Comparison of ENCODE assay signal across 11 mouse cellular contexts in the genomic region with DNA sequence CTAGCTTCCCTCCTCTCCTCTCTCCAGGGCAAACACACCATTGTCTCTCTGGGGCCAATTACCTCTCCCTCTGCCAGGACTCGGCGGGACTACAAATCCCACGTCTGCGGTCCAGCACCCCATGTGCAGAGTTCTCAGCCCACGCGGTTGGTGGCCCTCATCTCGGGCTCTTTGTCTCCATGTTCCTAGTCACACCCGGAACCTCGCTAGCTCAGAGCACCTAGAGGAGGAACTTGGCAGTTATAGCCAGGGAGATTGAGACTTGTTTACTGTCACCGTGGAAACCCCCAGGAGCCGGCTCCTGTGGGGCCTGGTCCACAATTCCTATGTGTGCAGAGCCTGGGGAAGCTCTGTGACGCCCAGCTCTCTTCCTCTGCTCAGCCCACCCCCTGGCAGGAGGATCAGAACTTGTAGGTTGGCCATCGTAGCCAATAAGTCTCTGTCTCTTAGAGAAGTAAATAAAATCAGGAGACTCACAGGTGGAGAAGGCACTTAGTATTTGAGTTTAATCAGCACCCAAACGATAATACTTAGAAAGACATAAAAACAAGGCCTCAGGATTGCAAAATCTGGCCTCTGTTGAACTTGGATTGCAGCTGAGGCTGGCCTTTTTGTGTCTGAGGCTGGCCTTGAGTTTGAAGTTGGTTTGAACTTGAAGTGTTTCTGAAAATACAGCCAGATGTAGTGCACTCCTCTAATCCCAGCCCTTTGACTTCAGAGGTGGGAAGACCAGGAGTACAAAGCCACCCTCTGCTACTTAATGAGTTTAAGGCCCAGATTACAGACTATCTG. TPM values are rescaled to one million over a fixed set of nuclear protein-coding genes. Genes with fewer than 3 reads are reported as not detected.
DNase-seq lines count a peak whose midpoint lies in the region; ATAC-seq and TF ChIP-seq lines count a peak whose summit lies in the region.
"Had no signal": no experiment of that assay in that cellular context is flagged by ENCODE, and none has a peak within 500 bp of the region (broad histone marks: within the 10 kb centered on the region; RNA-seq: fewer than 3 reads in every experiment).

No protein-coding gene starts in this region.

- ATAC-seq in intestine, postnatal 0 days = peak; percentile 73
- ATAC-seq in stomach, embryonic 15.5 days (ENCODE audit: insufficient read depth, low FRiP score, low read depth) = peak; percentile 63; the same call in 1 of the 2 replicates
- ATAC-seq in midbrain, postnatal 0 days (ENCODE audit: low FRiP score) = no peak
- ATAC-seq: Patski had no signal

- H3K9me3 ChIP-seq in intestine, postnatal 0 days (ENCODE audit: control insufficient read depth) = no peaks in the 10 kb centered on the region
- H3K9me3 ChIP-seq in stomach, embryonic 15.5 days = no peaks in the 10 kb centered on the region
- no peaks in the 10 kb centered on the region for H3K9me3 ChIP-seq in midbrain, postnatal 0 days (ENCODE audit: low read length)

- TF ChIP-seq CTCF in intestine, postnatal 0 days (IDR thresholded peaks at IDR 0.05; ENCODE audit: low read depth) = no peak
- TF ChIP-seq CTCF in midbrain, postnatal 0 days (IDR thresholded peaks at IDR 0.05) = no peak

- peak overlapping the region; percentile 25 for H3K4me2 ChIP-seq in intestine, postnatal 0 days (replicated peaks; ENCODE audit: low read depth)
- H3K4me2 ChIP-seq in stomach, embryonic 15.5 days = peak overlapping the region; percentile 34
- H3K4me2 ChIP-seq in midbrain, postnatal 0 days (ENCODE audit: low read depth, low read length, poor library complexity, severe bottlenecking) = no peak overlapping the region

- no peak overlapping the region for H3K27ac ChIP-seq in intestine, postnatal 0 days (ENCODE audit: low read depth, low read length)
- H3K27ac ChIP-seq in stomach, embryonic 15.5 days = no peak overlapping the region
- no peak overlapping the region for H3K27ac ChIP-seq in midbrain, postnatal 0 days (ENCODE audit: low read depth, low read length)
- H3K27ac ChIP-seq: left cerebral cortex, adult 2 months had no signal

- H3K9ac ChIP-seq in intestine, postnatal 0 days (ENCODE audit: low read depth, low read length) = no peak overlapping the region
- H3K9ac ChIP-seq in stomach, embryonic 15.5 days = no peak overlapping the region
- H3K9ac ChIP-seq in midbrain, postnatal 0 days (replicated peaks; ENCODE audit: low read length, poor library complexity, severe bottlenecking) = no peak overlapping the region

- H3K4me3 ChIP-seq in intestine, postnatal 0 days (ENCODE audit: low read depth, low read length) = no peak overlapping the region
- H3K4me3 ChIP-seq in stomach, embryonic 15.5 days (replicated peaks) = no peak overlapping the region
- no peak overlapping the region for H3K4me3 ChIP-seq in midbrain, postnatal 0 days (ENCODE audit: low read depth, low read length)
- H3K4me3 ChIP-seq: left cerebral cortex, adult 2 months had no signal

- peak; percentile 24 for DNase-seq in ovary, postnatal 36 days (ENCODE audit: low spot score)
- no peak for DNase-seq in ovary, postnatal 14 days (ENCODE audit: low spot score)
- peak; percentile 80 for DNase-seq in R1 (ENCODE audit: low read depth, low spot score)
- DNase-seq in urinary bladder, postnatal 10 days (ENCODE audit: low spot score) = no peak
- DNase-seq in midbrain, postnatal 0 days (ENCODE audit: low spot score) = no peak
- DNase-seq in right cerebral cortex, postnatal 25 days = no peak
- DNase-seq: gastrocnemius, postnatal 25 days had no signal

- no peaks in the 10 kb centered on the region for H3K4me1 ChIP-seq in intestine, postnatal 0 days (replicated peaks; ENCODE audit: control insufficient read depth, insufficient read depth, low read length)
- H3K4me1 ChIP-seq in stomach, embryonic 15.5 days = no peaks in the 10 kb centered on the region
- H3K4me1 ChIP-seq in midbrain, postnatal 0 days (ENCODE audit: insufficient read depth, low read length) = no peaks in the 10 kb centered on the region

- no peaks in the 10 kb centered on the region for H3K36me3 ChIP-seq in intestine, postnatal 0 days (ENCODE audit: control insufficient read depth, insufficient read depth)
- H3K36me3 ChIP-seq in stomach, embryonic 15.5 days = no peaks in the 10 kb centered on the region
- no peaks in the 10 kb centered on the region for H3K36me3 ChIP-seq in midbrain, postnatal 0 days (ENCODE audit: insufficient read depth, low read length)

- no peaks in the 10 kb centered on the region for H3K27me3 ChIP-seq in intestine, postnatal 0 days (replicated peaks; ENCODE audit: control insufficient read depth, insufficient read depth, low read length)
- no peaks in the 10 kb centered on the region for H3K27me3 ChIP-seq in stomach, embryonic 15.5 days (replicated peaks)
- H3K27me3 ChIP-seq in midbrain, postnatal 0 days (ENCODE audit: insufficient read depth, low read length) = no peaks in the 10 kb centered on the region
- H3K27me3 ChIP-seq: Patski had no signal

- WGBS in intestine, postnatal 0 days = 37% methylated on average over 14 of the region's 14 CpGs
- 48% methylated on average over 14 of the region's 14 CpGs for WGBS in stomach, embryonic 15.5 days
- 62% methylated on average over 14 of the region's 14 CpGs for whole genome bisulfite sequencing in midbrain, postnatal 0 days

RNA-seq across cellular contexts. Expression of a gene that starts 8.6 kb away (rescaled TPM):
- polyA plus RNA-seq in intestine, postnatal 0 days (2015; fragmentation: Nextera tagmentation; extraction: Ambion mirVana) = 340 and 353 TPM in 2 replicates
- polyA plus RNA-seq in stomach, embryonic 15.5 days (2015; fragmentation: Nextera tagmentation; extraction: Ambion mirVana) = 705 and 736 TPM in 2 replicates
- 154 and 159 TPM in 2 replicates for total RNA-seq in midbrain, postnatal 0 days (2014; rRNA removed)
- polyA plus RNA-seq in midbrain, postnatal 0 days (2015; fragmentation: Nextera tagmentation; extraction: Ambion mirVana) = 173 and 183 TPM in 2 replicates

RNA-seq across cellular contexts. Expression of a gene that starts 29.7 kb away (rescaled TPM):
- polyA plus RNA-seq in intestine, postnatal 0 days (2015; fragmentation: Nextera tagmentation; extraction: Ambion mirVana) = 2.9 and 3.1 TPM in 2 replicates
- polyA plus RNA-seq in stomach, embryonic 15.5 days (2015; fragmentation: Nextera tagmentation; extraction: Ambion mirVana) = 6.0 and 6.4 TPM in 2 replicates
- total RNA-seq in midbrain, postnatal 0 days (2014; rRNA removed) = 14.5 and 18.6 TPM in 2 replicates
- polyA plus RNA-seq in midbrain, postnatal 0 days (2015; fragmentation: Nextera tagmentation; extraction: Ambion mirVana) = 16.1 and 16.6 TPM in 2 replicates

RNA-seq across cellular contexts. Expression of a gene that starts 45.9 kb away (rescaled TPM):
- polyA plus RNA-seq in intestine, postnatal 0 days (2015; fragmentation: Nextera tagmentation; extraction: Ambion mirVana) = 0.27 and 0.55 TPM in 2 replicates
- polyA plus RNA-seq in stomach, embryonic 15.5 days (2015; fragmentation: Nextera tagmentation; extraction: Ambion mirVana) = 2.7 and 2.9 TPM in 2 replicates
- total RNA-seq in midbrain, postnatal 0 days (2014; rRNA removed) = not detected in 2 replicates
- polyA plus RNA-seq in midbrain, postnatal 0 days (2015; fragmentation: Nextera tagmentation; extraction: Ambion mirVana) = 0.49 and 0.96 TPM in 2 replicates
- total RNA-seq: gastrocnemius, postnatal 25 days; left cerebral cortex, adult 2 months had no signal

RNA-seq across cellular contexts. Expression of a gene that starts 50.6 kb away (rescaled TPM):
- 46.1 and 51.3 TPM in 2 replicates for polyA plus RNA-seq in intestine, postnatal 0 days (2015; fragmentation: Nextera tagmentation; extraction: Ambion mirVana)
- 96.3 and 98.2 TPM in 2 replicates for polyA plus RNA-seq in stomach, embryonic 15.5 days (2015; fragmentation: Nextera tagmentation; extraction: Ambion mirVana)
- 75.0 and 95.9 TPM in 2 replicates for total RNA-seq in midbrain, postnatal 0 days (2014; rRNA removed)
- 109 and 122 TPM in 2 replicates for polyA plus RNA-seq in midbrain, postnatal 0 days (2015; fragmentation: Nextera tagmentation; extraction: Ambion mirVana)

Comparison
In these comparisons a context has a peak if more than half of its experiments do, and no peak if none do; other contexts are left out.
1. DNase-seq: peak in ovary, postnatal 36 days (single experiment) and R1 (single experiment); none in ovary, postnatal 14 days (single experiment), urinary bladder, postnatal 10 days (single experiment), midbrain, postnatal 0 days (single experiment) and right cerebral cortex, postnatal 25 days (single experiment).